Mouse (Mus musculus) liver, adult 2 months (tissue): ENCODE measurements at regions not wholly inside any gene's neighbourhood (a gene's known extent, or its start where the extent isn't known, plus 50 kb on each side); places are given as distances from the start of the nearest gene placed in this dataset.

Source experiments
- DNase-seq: peaks from one replicate; pipeline ENCODE4 v3.0.0-alpha.2; 2011; ENCODE audit warnings: low read depth, low spot score; ENCODE audit errors: extremely low read depth
- H3K27ac ChIP-seq: fragments of 200-500 bp; replicated peaks from 2 replicates; pipeline ENCODE4 v1.5.1; 2012; ENCODE audit warnings: low read depth, mild to moderate bottlenecking, control low read depth, inconsistent platforms, low read length; ENCODE audit not compliant: insufficient read depth
- H3K27me3 ChIP-seq: fragments of 200-500 bp; 2 replicates; pipeline ENCODE4 v1.6.1; 2012; ENCODE audit warnings: mild to moderate bottlenecking, moderate library complexity, low read length, inconsistent platforms; ENCODE audit not compliant: control insufficient read depth, insufficient read depth
- H3K36me3 ChIP-seq: fragments of 200-500 bp; 2 replicates; pipeline ENCODE4 v1.6.1; 2012; ENCODE audit warnings: low read length, inconsistent platforms; ENCODE audit not compliant: control insufficient read depth, insufficient read depth
- H3K4me1 ChIP-seq: fragments of 200-500 bp; 2 replicates; pipeline ENCODE4 v1.6.1; 2011; ENCODE audit warnings: low read length; ENCODE audit not compliant: control insufficient read depth, insufficient read depth
- H3K4me3 ChIP-seq: fragments of 200-500 bp; 2 replicates; pipeline ENCODE4 v1.5.1; 2011; ENCODE audit warnings: low read depth, mild to moderate bottlenecking, control low read depth, low read length, moderate library complexity; ENCODE audit not compliant: insufficient read depth
- H3K79me2 ChIP-seq: fragments of 200-500 bp; 2 replicates; pipeline ENCODE4 v1.6.1; 2012; ENCODE audit warnings: inconsistent platforms, mild to moderate bottlenecking, low read length, moderate library complexity; ENCODE audit not compliant: control insufficient read depth, insufficient read depth
- H3K9ac ChIP-seq: fragments of 200-500 bp; 2 replicates; pipeline ENCODE4 v1.6.1; 2012; ENCODE audit warnings: low read depth, mild to moderate bottlenecking, control low read depth, inconsistent platforms, low read length
- CTCF ChIP-seq: fragments of 200-500 bp; IDR thresholded peaks from 2 replicates; pipeline ENCODE4 v1.5.1; 2011; ENCODE audit warnings: low read depth, low read length, control low read depth
- POLR2A ChIP-seq: fragments of 200-500 bp; IDR thresholded peaks from 2 replicates; pipeline ENCODE4 v1.6.1; 2011; ENCODE audit warnings: low read length, control low read depth; ENCODE audit not compliant: insufficient read depth; ENCODE audit errors: extremely low read depth
- WGBS: fragments of 180-500 bp; shearing (Covaris S2); methylation state at CpG from one replicate; pipeline ENCODE4 v1.1.7; 2018; 5-methylcytosine and 5-hydroxymethylcytosine counted together

GRCm38 (mm10) chr2:108691156-108692007 lies 589.2 kb upstream of the Kif18a start:
- 68% methylated on average over 10 of the region's 10 CpGs for WGBS
- Histone ChIP-seq H3K27me3 (no peaks in the 10 kb centered on the region), H3K79me2 (no peaks in the 10 kb centered on the region), H3K4me3 (no peak overlapping the region), H3K9ac (no peak overlapping the region), H3K4me1 (no peaks in the 10 kb centered on the region), H3K36me3 (no peaks in the 10 kb centered on the region), H3K27ac (no peak overlapping the region)
- TF ChIP-seq POLR2A (no peak), CTCF (no peak)
- DNase-seq: no peak

DNA sequence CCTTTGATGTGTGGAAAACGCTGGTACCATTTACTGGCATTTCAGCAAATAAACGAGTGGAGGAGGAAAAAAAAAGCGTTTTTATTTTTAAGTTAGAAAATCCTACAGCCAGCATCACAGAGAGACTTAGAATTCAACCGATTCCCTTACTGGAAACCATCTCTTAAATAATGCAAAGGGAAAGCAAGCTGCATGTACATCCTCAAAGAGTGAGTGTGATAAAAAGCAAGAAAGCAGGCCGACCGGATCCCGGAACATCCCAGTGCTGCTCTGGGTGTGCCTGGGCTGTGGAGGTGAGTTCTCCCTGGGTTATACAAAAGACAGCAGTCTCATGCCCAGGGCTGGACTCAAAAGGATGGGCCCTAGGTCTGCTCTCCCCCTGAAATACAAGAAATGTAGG lies 579.2 kb upstream of the Kif18a start:
- Histone ChIP-seq H3K4me1 (no peaks in the 10 kb centered on the region), H3K27me3 (no peaks in the 10 kb centered on the region), H3K79me2 (no peaks in the 10 kb centered on the region), H3K4me3 (no peak overlapping the region), H3K9ac (no peak overlapping the region), H3K27ac (no peak overlapping the region), H3K36me3 (no peaks in the 10 kb centered on the region)
- no peak for DNase-seq
- no peak for TF ChIP-seq POLR2A
- no peak for TF ChIP-seq CTCF
- WGBS: 72% methylated on average over 7 of the region's 7 CpGs

DNA sequence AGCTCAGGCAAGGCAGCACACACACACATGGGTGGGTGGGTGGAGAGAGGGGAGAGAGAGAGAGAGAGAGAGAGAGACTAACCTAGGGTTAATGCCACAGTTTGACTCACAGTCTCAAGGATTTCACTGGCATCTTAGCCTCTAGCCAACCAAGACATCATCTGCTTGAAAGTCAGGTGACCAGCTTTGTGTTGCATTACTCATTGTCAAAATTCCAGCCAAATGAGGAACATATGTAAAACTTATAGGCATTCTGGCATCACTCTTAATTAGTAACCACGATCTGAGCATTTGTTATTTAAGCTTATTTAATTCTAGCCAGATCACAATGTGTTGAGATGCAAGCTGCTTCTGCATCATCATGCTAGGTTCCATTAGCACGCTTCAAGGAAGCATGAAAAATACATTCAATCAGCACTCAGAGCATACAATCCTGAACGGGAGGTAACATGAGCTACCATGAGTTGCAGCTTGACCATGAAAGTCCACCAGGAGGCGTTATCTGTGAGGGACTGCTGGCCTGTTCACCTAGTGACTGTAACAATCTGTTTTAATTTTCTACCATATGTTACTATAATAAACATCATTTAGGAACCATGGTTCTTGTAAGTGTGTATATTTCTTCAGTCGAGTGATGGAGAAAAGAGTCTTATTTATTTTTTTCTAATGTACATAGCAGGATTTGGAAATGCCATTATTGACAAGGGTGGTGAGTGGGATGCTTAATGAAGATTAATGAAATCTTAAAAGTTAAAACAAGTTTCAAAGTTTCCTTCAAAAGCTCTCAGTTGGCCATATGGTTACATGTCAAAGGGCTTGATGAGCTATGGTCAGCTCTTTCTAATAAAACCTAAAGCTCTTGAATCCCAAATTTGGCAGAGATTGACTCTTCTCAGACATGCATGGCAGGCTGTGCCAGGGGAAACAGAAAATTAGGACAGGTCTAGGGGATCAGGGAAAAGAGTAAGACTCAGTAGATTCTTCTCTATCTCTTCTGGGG lies 572.4 kb upstream of the Kif18a start:
- H3K36me3 ChIP-seq: no peaks in the 10 kb centered on the region
- H3K79me2 ChIP-seq: no peaks in the 10 kb centered on the region
- 76% methylated on average over 5 of the region's 5 CpGs for WGBS
- no peaks in the 10 kb centered on the region for H3K27me3 ChIP-seq
- no peak overlapping the region for H3K27ac ChIP-seq
- H3K9ac ChIP-seq: no peak overlapping the region
- no peak for DNase-seq
- no peaks in the 10 kb centered on the region for H3K4me1 ChIP-seq
- no peak overlapping the region for H3K4me3 ChIP-seq
- TF ChIP-seq CTCF: no peak
- TF ChIP-seq POLR2A: no peak

DNA sequence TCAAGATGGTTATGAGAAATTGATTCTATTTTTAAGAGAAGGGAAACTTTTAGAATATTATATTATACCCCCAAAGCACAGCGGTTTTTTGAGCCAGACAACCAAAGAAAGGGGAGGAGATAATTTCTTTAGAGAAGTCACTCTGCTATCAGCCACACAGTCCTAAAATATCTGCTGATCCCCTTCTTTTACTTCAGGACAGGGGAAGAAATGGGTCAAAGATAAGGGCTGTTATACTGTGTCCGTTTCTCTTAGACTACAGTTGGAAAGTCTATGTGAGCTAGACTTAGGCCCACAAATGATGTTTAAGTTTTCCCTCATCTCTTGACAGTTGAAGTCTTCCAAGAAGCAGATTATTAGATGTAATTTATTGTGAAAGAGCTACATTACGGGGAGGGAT lies 538.5 kb upstream of the Kif18a start:
- TF ChIP-seq CTCF: no peak
- TF ChIP-seq POLR2A: no peak
- no peak overlapping the region for H3K9ac ChIP-seq
- no peaks in the 10 kb centered on the region for H3K4me1 ChIP-seq
- no peaks in the 10 kb centered on the region for H3K79me2 ChIP-seq
- H3K27me3 ChIP-seq: no peaks in the 10 kb centered on the region
- H3K27ac ChIP-seq: no peak overlapping the region
- H3K36me3 ChIP-seq: no peaks in the 10 kb centered on the region
- H3K4me3 ChIP-seq: no peak overlapping the region
- WGBS: 71% methylated on average over 3 of the region's 3 CpGs
- no peak for DNase-seq

GRCm38 (mm10) chr2:108743511-108743910 lies 537.0 kb upstream of the Kif18a start:
- H3K27me3 ChIP-seq: no peaks in the 10 kb centered on the region
- DNase-seq: no peak
- no peaks in the 10 kb centered on the region for H3K4me1 ChIP-seq
- no peak overlapping the region for H3K4me3 ChIP-seq
- 75% methylated on average over 2 of the region's 2 CpGs for WGBS
- H3K79me2 ChIP-seq: no peaks in the 10 kb centered on the region
- no peak overlapping the region for H3K27ac ChIP-seq
- no peak for TF ChIP-seq POLR2A
- TF ChIP-seq CTCF: no peak
- H3K36me3 ChIP-seq: no peaks in the 10 kb centered on the region
- H3K9ac ChIP-seq: no peak overlapping the region

- Histone ChIP-seq H3K9ac (no peak overlapping the region), H3K79me2 (no peaks in the 10 kb centered on the region), H3K27me3 (no peaks in the 10 kb centered on the region), H3K27ac (no peak overlapping the region), H3K4me1 (no peaks in the 10 kb centered on the region), H3K4me3 (no peak overlapping the region), H3K36me3 (no peaks in the 10 kb centered on the region)
- WGBS: 67% methylated on average over 2 of the region's 2 CpGs
- no peak for TF ChIP-seq CTCF
- TF ChIP-seq POLR2A: no peak
- no peak for DNase-seq
These were observed 535.7 kb upstream of the Kif18a start for GRCm38 (mm10) chr2:108744797-108745196.
